ENCODE assay signal across 9 mouse cellular contexts in genomic region chr6:86989576-86989975, GRCm38 (mm10). TPM values are rescaled to one million over a fixed set of nuclear protein-coding genes. Genes with fewer than 3 reads are reported as not detected.
A peak's percentile ranks its signal among the peaks of the same experiment; 100 is the strongest.
DNase-seq lines count a peak whose midpoint lies in the region; ATAC-seq lines count a peak whose summit lies in the region.
"Had no signal": no experiment of that assay in that cellular context is flagged by ENCODE, and none has a peak within 500 bp of the region (broad histone marks: within the 10 kb centered on the region; RNA-seq: fewer than 3 reads in every experiment).

No protein-coding gene starts in this region.

- no peak for ATAC-seq in megakaryocyte progenitor cell, adult 5-6 weeks (replicated peaks; ENCODE audit: poor library complexity)

- DNase-seq in heart, adult 11 months = peak; percentile 94
- no peak for DNase-seq in heart, postnatal 25 days (ENCODE audit: low spot score)
- peak; percentile 2 for DNase-seq in retina, embryonic 14.5 days (ENCODE audit: low spot score)
- no peak for DNase-seq in retina, postnatal 1 day
- DNase-seq in heart, postnatal 10 days = peak; percentile 72 to 78
- no peak for DNase-seq in cerebellum, adult 18-20 months
- DNase-seq in cerebellum, adult 9-11 months = no peak
- DNase-seq: B cell, adult 2 months had no signal

- intact Hi-C loops in heart, postnatal 25 days (cut with DNase I) = no loop called here
- intact Hi-C loops in heart, postnatal 10 days (cut with DNase I) = no loop called here

RNA-seq across cellular contexts. Expression of gene Nfu1, which starts 19.5 kb away (rescaled TPM):
- 10 to 100 TPM; 68.6 to 72.6 TPM for total RNA-seq in heart, postnatal 25 days (2021)
- total RNA-seq in heart, postnatal 10 days (2021) = 10 to 100 TPM; 72.8 to 77.8 TPM
- 104 and 108 TPM in 2 replicates for total RNA-seq in megakaryocyte progenitor cell, adult 5-6 weeks (2015)
- 76.0 and 86.0 TPM in 2 replicates for total RNA-seq in megakaryocyte progenitor cell, adult 5-6 weeks (2017)

RNA-seq across cellular contexts. Expression of gene Gfpt1, which starts 53.1 kb away (rescaled TPM):
- 10 to 100 TPM; 14.8 to 17.7 TPM for total RNA-seq in heart, postnatal 25 days (2021)
- total RNA-seq in heart, postnatal 10 days (2021) = 10 to 100 TPM; 18.2 to 19.6 TPM
- total RNA-seq in megakaryocyte progenitor cell, adult 5-6 weeks (2015) = 22.2 and 26.3 TPM in 2 replicates
- total RNA-seq in megakaryocyte progenitor cell, adult 5-6 weeks (2017) = 15.0 and 21.9 TPM in 2 replicates

Comparison
In these comparisons a context has a peak if more than half of its experiments do, and no peak if none do; other contexts are left out.
1. DNase-seq: peak in heart, adult 11 months (single experiment), retina, embryonic 14.5 days (single experiment) and heart, postnatal 10 days (2 of 2); none in heart, postnatal 25 days (single experiment), retina, postnatal 1 day (single experiment), cerebellum, adult 18-20 months (0 of 2) and cerebellum, adult 9-11 months (single experiment).